Mouse (Mus musculus) liver, postnatal 0 days (tissue): ENCODE measurements around the gene Relt.

Source experiments
- CTCF ChIP-seq: sonication (generic); IDR thresholded peaks from 2 replicates; pipeline ENCODE4 v1.5.1; 2016; ENCODE audit warnings: antibody characterized with exemption, low read depth
- EP300 ChIP-seq: IDR thresholded peaks from 2 replicates; pipeline ENCODE4 v1.6.1; 2016; ENCODE audit warnings: antibody characterized with exemption, low read depth, mild to moderate bottlenecking

DNA sequence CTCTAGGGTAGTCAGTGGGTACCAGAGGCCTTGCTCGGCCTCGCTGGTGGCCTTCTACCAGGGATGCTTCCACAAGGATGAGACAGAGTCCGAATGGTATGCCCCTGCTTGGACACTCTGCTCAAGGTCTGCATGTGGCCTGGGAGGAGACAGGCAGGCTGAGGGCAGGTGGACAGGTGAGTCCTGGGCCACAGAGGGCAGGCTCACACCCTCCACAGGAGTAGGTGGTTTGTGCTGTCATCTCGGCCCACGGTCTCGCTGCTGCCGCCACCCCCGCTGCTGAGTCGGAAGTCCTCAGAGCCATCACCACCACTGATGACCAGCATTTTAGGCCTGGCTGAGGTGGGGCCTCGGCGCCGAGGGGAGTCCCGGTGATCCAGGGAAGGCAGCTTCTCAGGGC is 10.0 kb upstream of the Relt start:
- TF ChIP-seq CTCF, result no peak
- no peak for TF ChIP-seq EP300
